Mouse (Mus musculus): ENCODE measurements around the gene Ano1.

The Ano1 gene

GRCm38 (mm10) chr7:144751833-144752232 is at the start of gene Ano1:
TSS of gene Ano1 (minus strand) at chr7:144751974.
- no peak for DNase-seq (ENCODE audit: low spot score in 2 of 2)

GRCm38 (mm10) chr7:144798471-144798870 is 46.7 kb upstream of the Ano1 start:
- DNase-seq (ENCODE audit: low spot score in 2 of 2): no peak

- DNase-seq (ENCODE audit: low spot score in 2 of 2): no peak
Observed at GRCm38 (mm10) chr7:144796986-144797735, 45.4 kb upstream of the Ano1 start.

GRCm38 (mm10) chr7:144795976-144796474 is 44.3 kb upstream of the Ano1 start:
- no peak for DNase-seq (ENCODE audit: low spot score in 2 of 2)

GRCm38 (mm10) chr7:144793296-144793695 is 41.5 kb upstream of the Ano1 start:
- no peak for DNase-seq (ENCODE audit: low spot score in 2 of 2)

DNA sequence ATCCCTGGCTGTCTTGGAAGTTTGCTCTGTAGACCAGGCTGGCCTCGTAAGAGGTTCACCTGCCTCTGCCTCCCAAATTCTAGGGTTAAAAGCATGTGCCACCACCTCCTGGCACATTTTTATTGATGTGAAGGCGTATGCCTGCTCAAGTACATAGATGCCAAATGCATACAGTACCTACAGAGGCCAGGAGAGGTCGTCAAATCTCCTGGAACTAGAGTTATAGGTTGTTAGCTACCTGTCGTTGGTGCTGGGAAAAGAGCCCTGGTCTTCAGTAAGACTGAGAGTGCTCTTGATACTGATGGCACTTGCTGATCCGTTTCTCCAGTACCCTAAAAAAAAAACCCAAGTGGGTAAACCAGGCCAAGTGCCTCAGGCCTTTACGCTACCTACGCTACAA is 39.7 kb upstream of the Ano1 start:
- DNase-seq (ENCODE audit: low spot score in 2 of 2): no peak

DNA sequence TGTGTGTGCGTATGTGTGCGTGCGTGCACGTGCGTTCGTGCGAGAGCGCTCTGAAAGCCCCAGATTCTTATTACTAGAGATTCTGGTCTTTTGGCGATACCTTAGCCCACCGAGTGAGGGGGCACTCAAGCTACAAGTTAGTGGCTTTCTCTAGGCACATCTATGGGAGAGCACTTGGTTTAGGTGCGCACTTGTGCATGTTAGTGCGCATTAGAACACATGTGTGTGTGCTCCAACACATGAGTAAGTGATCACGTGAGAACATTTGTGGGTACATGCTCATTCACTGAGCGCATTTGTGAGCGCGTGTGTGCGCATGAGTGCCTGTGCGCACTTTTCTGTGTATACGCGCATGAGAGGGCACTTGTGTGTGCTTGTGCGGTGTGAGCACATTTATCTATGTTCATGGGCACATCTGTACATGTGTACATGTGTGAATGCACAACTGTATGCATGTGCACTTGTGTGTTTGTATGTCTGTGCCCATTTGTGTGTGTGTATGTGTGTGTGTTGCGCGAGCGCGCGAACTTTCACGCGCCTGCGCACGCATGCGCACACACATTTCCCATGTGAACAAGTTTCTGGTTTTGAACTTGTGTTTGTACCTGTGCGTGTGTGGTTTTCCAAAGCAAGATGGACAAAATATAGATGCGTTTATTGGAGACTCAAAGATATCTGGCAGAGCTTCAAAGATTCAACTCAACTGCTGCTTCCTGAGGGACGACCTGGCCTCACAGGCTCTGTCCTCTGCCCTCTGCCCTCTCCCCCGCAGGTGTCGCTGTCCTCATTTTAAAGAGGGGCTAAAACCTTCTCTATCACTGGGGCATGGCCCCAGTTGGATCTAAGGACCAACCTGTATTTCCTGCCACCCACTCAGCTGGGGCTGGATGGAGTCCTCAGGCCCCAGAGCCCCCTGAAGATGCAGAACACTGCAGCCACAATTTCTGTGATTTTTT is 38.1 kb upstream of the Ano1 start:
- no peak for DNase-seq (ENCODE audit: low spot score in 2 of 2)

DNA sequence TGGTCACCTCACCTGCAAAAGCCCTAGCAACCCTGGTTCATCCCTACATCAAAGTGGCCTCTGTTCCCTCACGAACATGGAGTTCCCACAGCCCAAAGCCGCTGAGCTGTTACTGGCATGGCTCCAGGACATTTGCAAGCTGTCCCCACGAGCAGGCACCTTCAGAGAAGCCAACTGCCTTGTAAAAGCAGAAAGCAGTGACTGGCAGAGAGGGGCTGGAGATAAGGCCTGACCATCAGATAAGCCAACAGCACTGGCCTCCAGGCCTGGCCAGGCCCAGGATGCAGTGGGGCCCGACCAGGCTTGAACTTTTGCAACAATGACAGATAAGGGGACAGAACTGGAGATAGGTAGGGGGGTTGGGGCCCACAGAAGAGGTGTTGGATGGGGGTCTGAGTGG is 36.9 kb upstream of the Ano1 start:
- peak in 1 of 2 experiments; percentile 39 for DNase-seq (ENCODE audit: low spot score in 2 of 2)

DNA sequence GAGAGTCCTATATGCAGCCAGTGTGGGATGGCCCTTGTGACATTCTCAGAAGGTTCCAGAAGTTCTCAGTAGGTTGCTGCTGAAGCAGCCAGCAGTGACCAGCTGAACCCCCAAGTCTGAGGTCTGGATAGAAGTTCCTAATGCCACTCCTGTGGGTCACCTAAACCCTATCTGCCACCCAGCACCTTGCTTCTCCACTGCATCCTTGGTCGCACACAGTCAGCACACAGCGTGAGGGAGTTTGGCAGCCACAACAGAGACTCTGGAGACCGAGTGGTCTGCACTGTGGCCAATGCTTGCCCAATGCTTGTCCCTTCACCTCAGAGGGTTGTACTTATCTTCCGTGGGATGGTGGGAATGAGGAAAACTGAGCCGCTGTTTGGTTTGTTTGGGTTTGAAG is 35.7 kb upstream of the Ano1 start:
- DNase-seq (ENCODE audit: low spot score in 2 of 2): no peak

- DNase-seq (ENCODE audit: low spot score in 2 of 2): peak; percentile 71 to 73
Observed at GRCm38 (mm10) chr7:144786571-144786970, 34.8 kb upstream of the Ano1 start.

GRCm38 (mm10) chr7:144784176-144784575 is 32.4 kb upstream of the Ano1 start:
- no peak for DNase-seq (ENCODE audit: low spot score in 2 of 2)

- DNase-seq (ENCODE audit: low spot score in 2 of 2): no peak
Observed at GRCm38 (mm10) chr7:144782402-144782801, 30.6 kb upstream of the Ano1 start.

DNA sequence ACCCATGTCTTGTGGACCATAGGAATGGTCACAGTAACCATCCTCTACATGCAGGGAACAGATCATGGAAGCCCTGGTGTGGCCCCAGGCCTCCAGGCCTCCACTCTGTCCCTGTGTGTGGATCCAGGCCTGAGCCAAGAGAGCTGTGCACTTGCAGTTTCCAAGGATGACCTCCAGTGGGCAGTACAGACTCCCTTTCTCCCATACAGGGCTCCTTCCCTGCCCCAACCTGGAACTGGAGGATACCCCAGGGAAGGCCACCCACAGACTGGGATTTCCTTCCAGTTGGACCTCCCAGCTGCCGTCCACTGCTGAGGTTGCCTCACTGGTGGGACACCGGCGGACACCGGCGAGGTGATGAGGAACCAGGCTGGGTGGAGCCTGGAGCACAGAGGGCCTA is 29.6 kb upstream of the Ano1 start:
- peak in 1 of 2 experiments; percentile 39 for DNase-seq (ENCODE audit: low spot score in 2 of 2)

DNA sequence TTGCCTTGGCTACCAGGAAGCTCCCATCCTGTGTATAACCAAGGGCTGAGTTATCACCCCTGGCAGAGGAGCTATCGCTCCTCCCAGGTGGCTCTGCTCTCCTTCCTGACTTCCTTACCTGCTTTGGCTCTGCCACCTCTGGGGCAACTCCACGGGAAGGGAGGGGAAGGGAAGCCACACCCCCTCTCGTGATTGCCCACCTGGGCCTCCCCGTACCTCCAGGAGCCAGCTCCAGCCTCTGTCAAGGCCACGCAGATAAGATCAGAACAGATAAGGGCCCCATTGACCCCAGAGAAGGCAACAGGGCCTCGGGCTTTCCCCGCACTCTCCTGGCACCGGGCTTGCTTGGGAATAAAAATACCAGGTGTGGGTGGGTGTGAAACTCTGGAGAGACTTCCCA is 28.4 kb upstream of the Ano1 start:
- DNase-seq (ENCODE audit: low spot score in 2 of 2): no peak

- DNase-seq (ENCODE audit: low spot score in 2 of 2): no peak
Observed at GRCm38 (mm10) chr7:144779691-144780090, 27.9 kb upstream of the Ano1 start.

- DNase-seq (ENCODE audit: low spot score in 2 of 2): no peak
Observed at GRCm38 (mm10) chr7:144777805-144778204, 26.0 kb upstream of the Ano1 start.

- DNase-seq (ENCODE audit: low spot score in 2 of 2): peak; percentile 81 to 93
Observed at GRCm38 (mm10) chr7:144775804-144776447, 24.2 kb upstream of the Ano1 start.

DNA sequence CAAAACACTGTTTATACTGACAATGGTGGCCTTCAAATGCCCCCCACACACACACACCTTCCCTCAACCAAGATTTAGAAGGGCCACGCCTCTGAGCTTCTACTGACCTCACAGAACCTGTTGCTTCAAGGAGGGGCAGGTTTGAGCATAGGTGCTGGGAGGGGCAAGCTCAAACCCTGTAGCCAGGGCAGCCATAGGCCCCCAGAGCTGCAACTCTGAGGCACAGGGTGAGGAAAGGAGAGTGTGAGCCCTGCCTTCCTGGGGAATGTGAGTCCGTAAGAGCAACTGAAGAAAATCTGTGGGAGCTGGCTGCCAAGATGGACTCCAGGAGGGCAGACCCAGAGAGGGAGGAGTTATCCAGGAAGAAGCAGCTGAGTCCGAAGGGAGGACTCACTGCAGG is 23.4 kb upstream of the Ano1 start:
- no peak for DNase-seq (ENCODE audit: low spot score in 2 of 2)

GRCm38 (mm10) chr7:144774283-144774682 is 22.5 kb upstream of the Ano1 start:
- DNase-seq (ENCODE audit: low spot score in 2 of 2): no peak

- no peak for DNase-seq (ENCODE audit: low spot score in 2 of 2)
Observed at GRCm38 (mm10) chr7:144770116-144770515, 18.3 kb upstream of the Ano1 start.

DNA sequence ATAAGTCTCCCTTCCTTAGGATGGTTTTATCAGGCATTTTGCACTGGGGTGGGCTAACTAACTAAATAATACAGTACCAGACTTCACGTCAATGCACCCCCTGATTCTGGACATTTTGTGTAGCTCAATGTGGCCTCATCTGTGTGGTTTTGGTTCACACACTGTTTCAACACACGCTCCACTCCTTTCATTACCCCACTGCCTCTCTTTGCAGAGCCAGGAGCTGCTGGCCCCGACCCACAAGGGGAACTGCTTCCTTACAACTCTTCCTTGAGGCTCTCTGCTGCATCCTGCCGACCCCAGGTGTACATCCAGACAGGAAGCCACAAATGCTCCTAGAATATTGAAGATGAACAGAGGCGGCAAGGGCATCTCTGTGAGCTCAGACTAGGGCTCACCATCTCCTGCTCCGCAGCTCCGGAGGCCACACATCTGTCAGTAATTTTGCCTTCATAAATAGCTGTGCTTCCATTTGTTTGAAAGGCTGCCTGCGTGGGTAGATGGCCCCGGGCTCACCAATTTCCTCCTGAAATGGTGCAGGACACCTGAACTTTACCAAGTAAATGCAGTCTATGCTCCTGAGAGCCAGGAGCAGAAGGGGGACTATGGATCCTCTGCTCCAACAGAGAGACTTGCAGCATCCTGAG is 17.8 kb upstream of the Ano1 start:
- DNase-seq (ENCODE audit: low spot score in 2 of 2): no peak

DNA sequence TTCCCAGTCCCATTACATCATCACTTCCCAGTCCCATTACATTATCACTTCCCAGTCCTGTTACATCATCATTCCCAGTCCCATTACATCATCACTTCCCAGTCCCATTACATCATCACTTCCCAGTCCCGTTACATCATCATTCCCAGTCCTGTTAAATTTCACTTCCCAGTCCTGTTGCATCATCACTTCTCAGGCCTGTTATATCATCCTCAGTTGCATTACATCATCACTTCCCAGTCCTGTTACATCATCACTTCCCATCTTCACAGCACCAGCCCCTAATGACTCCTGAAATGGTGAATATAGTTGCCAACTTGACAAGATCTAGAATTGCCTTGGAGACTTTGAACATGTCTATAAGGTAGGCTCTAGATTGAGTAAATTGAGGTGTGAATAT is 17.1 kb upstream of the Ano1 start:
- DNase-seq (ENCODE audit: low spot score in 2 of 2): no peak
